Mouse (Mus musculus): ENCODE measurements around the gene Rufy4. TPM values are rescaled to one million over a fixed set of nuclear protein-coding genes. Genes with fewer than 3 reads are reported as not detected.

The Rufy4 gene
- polyA plus RNA-seq, 1 experiment from 2014 or later: not detected

DNA sequence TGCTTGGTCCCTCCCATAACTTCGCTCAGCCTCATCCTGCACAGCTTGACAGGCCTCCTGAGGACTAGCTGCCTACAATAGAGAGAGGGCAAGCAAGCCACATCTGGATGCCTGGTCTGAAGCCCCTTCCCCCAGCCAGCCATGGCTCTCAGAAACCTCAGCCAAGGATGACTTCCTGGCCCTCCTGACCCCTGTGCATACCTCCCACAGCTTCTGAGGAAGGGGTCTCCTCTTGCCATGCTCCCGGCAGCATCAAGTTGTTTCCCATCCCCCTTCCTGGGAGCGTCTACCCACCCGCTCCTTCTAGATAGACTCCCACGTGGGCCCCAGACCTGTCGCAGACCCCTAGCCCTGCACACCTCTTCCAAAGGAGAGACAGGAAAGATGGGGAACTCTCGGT is 35.0 kb upstream of the Rufy4 start:
- H3K27me3 ChIP-seq (ENCODE audit: control insufficient read depth, insufficient read depth, low read depth, low read length): no peaks in the 10 kb centered on the region; the same call in 1 of the 2 replicates
- no peaks in the 10 kb centered on the region for H3K36me3 ChIP-seq (ENCODE audit: control insufficient read depth, insufficient read depth)
- ATAC-seq (ENCODE audit: low read depth): no peak
- no peak overlapping the region for H3K27ac ChIP-seq (ENCODE audit: low read length)
- no peaks in the 10 kb centered on the region for H3K4me1 ChIP-seq (ENCODE audit: control insufficient read depth, low read depth, low read length)
- no peak overlapping the region for H3K4me3 ChIP-seq (ENCODE audit: low read depth, low read length)
- 51% methylated on average over 7 of the region's 7 CpGs for WGBS (ENCODE audit: insufficient replicate concordance)
- no peak overlapping the region for H3K9ac ChIP-seq (ENCODE audit: low read depth, low read length)
- no peak overlapping the region for H3K4me2 ChIP-seq (ENCODE audit: low read depth, low read length)
- no peaks in the 10 kb centered on the region for H3K9me3 ChIP-seq (replicated peaks; ENCODE audit: control insufficient read depth, low read length)

DNA sequence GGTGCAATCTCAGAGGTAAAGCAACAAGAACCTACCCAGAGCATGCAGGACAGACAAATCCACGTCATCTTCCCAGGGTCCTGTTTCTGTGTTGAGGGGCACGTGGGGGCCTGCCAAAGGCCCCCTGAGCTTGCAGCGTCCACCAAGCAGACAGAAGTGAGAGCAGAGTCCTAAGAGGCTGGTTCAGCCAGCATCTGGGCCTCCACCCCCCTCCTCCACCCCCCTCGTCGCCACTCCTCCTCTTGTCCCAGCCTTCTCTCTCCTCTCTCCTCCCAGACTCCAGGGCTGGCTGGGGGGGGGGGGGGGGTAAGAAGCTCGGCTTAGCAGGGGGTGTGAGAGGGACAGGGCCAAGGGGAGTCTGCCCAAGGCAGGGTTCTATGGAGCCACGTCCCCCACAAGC is 34.2 kb upstream of the Rufy4 start:
- 38% methylated on average over 7 of the region's 7 CpGs for WGBS (ENCODE audit: insufficient replicate concordance)
- H3K4me2 ChIP-seq (ENCODE audit: low read depth, low read length): no peak overlapping the region
- H3K36me3 ChIP-seq (ENCODE audit: control insufficient read depth, insufficient read depth): no peaks in the 10 kb centered on the region
- no peak overlapping the region for H3K9ac ChIP-seq (ENCODE audit: low read depth, low read length)
- no peak for ATAC-seq (ENCODE audit: low read depth)
- peaks cover 2% of the 10 kb centered on the region for H3K27me3 ChIP-seq (ENCODE audit: control insufficient read depth, insufficient read depth, low read depth, low read length)
- H3K9me3 ChIP-seq (replicated peaks; ENCODE audit: control insufficient read depth, low read length): no peaks in the 10 kb centered on the region
- H3K4me1 ChIP-seq (ENCODE audit: control insufficient read depth, low read depth, low read length): no peaks in the 10 kb centered on the region
- no peak overlapping the region for H3K27ac ChIP-seq (ENCODE audit: low read length)
- no peak overlapping the region for H3K4me3 ChIP-seq (ENCODE audit: low read depth, low read length)

- no peak for ATAC-seq (ENCODE audit: low read depth)
- Histone ChIP-seq H3K4me3 (ENCODE audit: low read depth, low read length) (no peak overlapping the region), H3K36me3 (ENCODE audit: control insufficient read depth, insufficient read depth) (no peaks in the 10 kb centered on the region), H3K9me3 (replicated peaks; ENCODE audit: control insufficient read depth, low read length) (no peaks in the 10 kb centered on the region), H3K27me3 (ENCODE audit: control insufficient read depth, insufficient read depth, low read depth, low read length) (peaks cover 8% of the 10 kb centered on the region), H3K27ac (ENCODE audit: low read length) (no peak overlapping the region), H3K4me1 (ENCODE audit: control insufficient read depth, low read depth, low read length) (no peaks in the 10 kb centered on the region), H3K9ac (ENCODE audit: low read depth, low read length) (no peak overlapping the region), H3K4me2 (ENCODE audit: low read depth, low read length) (no peak overlapping the region)
- WGBS (ENCODE audit: insufficient replicate concordance): 27% methylated on average over 6 of the region's 6 CpGs
These were observed 33.6 kb upstream of the Rufy4 start for GRCm38 (mm10) chr1:74091611-74092224.

- no peak overlapping the region for H3K4me3 ChIP-seq (ENCODE audit: low read depth, low read length)
- H3K9me3 ChIP-seq (replicated peaks; ENCODE audit: control insufficient read depth, low read length): no peaks in the 10 kb centered on the region
- peaks cover 12% of the 10 kb centered on the region for H3K27me3 ChIP-seq (ENCODE audit: control insufficient read depth, insufficient read depth, low read depth, low read length)
- H3K36me3 ChIP-seq (ENCODE audit: control insufficient read depth, insufficient read depth): no peaks in the 10 kb centered on the region
- no peak overlapping the region for H3K9ac ChIP-seq (ENCODE audit: low read depth, low read length)
- H3K4me1 ChIP-seq (ENCODE audit: control insufficient read depth, low read depth, low read length): no peaks in the 10 kb centered on the region
- no peak for ATAC-seq (ENCODE audit: low read depth)
- H3K4me2 ChIP-seq (ENCODE audit: low read depth, low read length): no peak overlapping the region
- H3K27ac ChIP-seq (ENCODE audit: low read length): no peak overlapping the region
- 61% methylated on average over 10 of the region's 10 CpGs for WGBS (ENCODE audit: insufficient replicate concordance)
These were observed 33.1 kb upstream of the Rufy4 start for GRCm38 (mm10) chr1:74092242-74092641.

- Histone ChIP-seq H3K36me3 (ENCODE audit: control insufficient read depth, insufficient read depth) (no peaks in the 10 kb centered on the region), H3K9ac (ENCODE audit: low read depth, low read length) (no peak overlapping the region), H3K4me1 (ENCODE audit: control insufficient read depth, low read depth, low read length) (no peaks in the 10 kb centered on the region), H3K27me3 (ENCODE audit: control insufficient read depth, insufficient read depth, low read depth, low read length) (peaks cover 24% of the 10 kb centered on the region), H3K4me3 (ENCODE audit: low read depth, low read length) (no peak overlapping the region), H3K4me2 (ENCODE audit: low read depth, low read length) (no peak overlapping the region), H3K27ac (ENCODE audit: low read length) (no peak overlapping the region), H3K9me3 (replicated peaks; ENCODE audit: control insufficient read depth, low read length) (no peaks in the 10 kb centered on the region)
- no peak for ATAC-seq (ENCODE audit: low read depth)
- WGBS (ENCODE audit: insufficient replicate concordance): 44% methylated on average over 5 of the region's 5 CpGs
These were observed 31.9 kb upstream of the Rufy4 start for GRCm38 (mm10) chr1:74093447-74093846.

GRCm38 (mm10) chr1:74094497-74095270 is 30.7 kb upstream of the Rufy4 start:
- ATAC-seq (ENCODE audit: low read depth): no peak
- no peaks in the 10 kb centered on the region for H3K4me1 ChIP-seq (ENCODE audit: control insufficient read depth, low read depth, low read length)
- 38% methylated on average over 7 of the region's 7 CpGs for WGBS (ENCODE audit: insufficient replicate concordance)
- no peak overlapping the region for H3K27ac ChIP-seq (ENCODE audit: low read length)
- H3K9ac ChIP-seq (ENCODE audit: low read depth, low read length): no peak overlapping the region
- H3K4me3 ChIP-seq (ENCODE audit: low read depth, low read length): no peak overlapping the region
- no peak overlapping the region for H3K4me2 ChIP-seq (ENCODE audit: low read depth, low read length)
- peaks cover 37% of the 10 kb centered on the region for H3K27me3 ChIP-seq (ENCODE audit: control insufficient read depth, insufficient read depth, low read depth, low read length)
- no peaks in the 10 kb centered on the region for H3K9me3 ChIP-seq (replicated peaks; ENCODE audit: control insufficient read depth, low read length)
- H3K36me3 ChIP-seq (ENCODE audit: control insufficient read depth, insufficient read depth): no peaks in the 10 kb centered on the region

- Histone ChIP-seq H3K27ac (ENCODE audit: low read length) (no peak overlapping the region), H3K4me3 (ENCODE audit: low read depth, low read length) (no peak overlapping the region), H3K4me2 (ENCODE audit: low read depth, low read length) (no peak overlapping the region), H3K4me1 (ENCODE audit: control insufficient read depth, low read depth, low read length) (no peaks in the 10 kb centered on the region), H3K36me3 (ENCODE audit: control insufficient read depth, insufficient read depth) (no peaks in the 10 kb centered on the region), H3K9me3 (replicated peaks; ENCODE audit: control insufficient read depth, low read length) (no peaks in the 10 kb centered on the region), H3K27me3 (ENCODE audit: control insufficient read depth, insufficient read depth, low read depth, low read length) (peaks cover 43% of the 10 kb centered on the region), H3K9ac (ENCODE audit: low read depth, low read length) (no peak overlapping the region)
- no peak for ATAC-seq (ENCODE audit: low read depth)
- WGBS (ENCODE audit: insufficient replicate concordance): 33% methylated on average over 6 of the region's 6 CpGs
These were observed 30.0 kb upstream of the Rufy4 start for GRCm38 (mm10) chr1:74095296-74095695.

- 24% methylated on average over 3 of the region's 3 CpGs for WGBS (ENCODE audit: insufficient replicate concordance)
- H3K9ac ChIP-seq (ENCODE audit: low read depth, low read length): no peak overlapping the region
- H3K27me3 ChIP-seq (ENCODE audit: control insufficient read depth, insufficient read depth, low read depth, low read length): peaks cover 47% of the 10 kb centered on the region
- ATAC-seq (ENCODE audit: low read depth): no peak
- H3K36me3 ChIP-seq (ENCODE audit: control insufficient read depth, insufficient read depth): no peaks in the 10 kb centered on the region
- no peak overlapping the region for H3K27ac ChIP-seq (ENCODE audit: low read length)
- no peaks in the 10 kb centered on the region for H3K4me1 ChIP-seq (ENCODE audit: control insufficient read depth, low read depth, low read length)
- H3K9me3 ChIP-seq (replicated peaks; ENCODE audit: control insufficient read depth, low read length): no peaks in the 10 kb centered on the region
- no peak overlapping the region for H3K4me2 ChIP-seq (ENCODE audit: low read depth, low read length)
- no peak overlapping the region for H3K4me3 ChIP-seq (ENCODE audit: low read depth, low read length)
These were observed 29.6 kb upstream of the Rufy4 start for GRCm38 (mm10) chr1:74095728-74096127.
